Mouse (Mus musculus) liver, embryonic 18 days (tissue): Measurements from ENCODE around the gene Cmc2. TPM values are rescaled to one million over a fixed set of nuclear protein-coding genes. Genes with fewer than 3 reads are reported as not detected.

Experiments
- polyA plus RNA-seq: library from polyadenylated mRNA; depleted of rRNA; stranded (reverse); fragments of >200 nt; gene quantifications from 2 replicates; pipeline ENCODE4 v1.2.3, GENCODE M21; 2012; rRNA removed

The Cmc2 gene
- polyA plus RNA-seq: 12.1 and 13.4 TPM in 2 replicates

DNA sequence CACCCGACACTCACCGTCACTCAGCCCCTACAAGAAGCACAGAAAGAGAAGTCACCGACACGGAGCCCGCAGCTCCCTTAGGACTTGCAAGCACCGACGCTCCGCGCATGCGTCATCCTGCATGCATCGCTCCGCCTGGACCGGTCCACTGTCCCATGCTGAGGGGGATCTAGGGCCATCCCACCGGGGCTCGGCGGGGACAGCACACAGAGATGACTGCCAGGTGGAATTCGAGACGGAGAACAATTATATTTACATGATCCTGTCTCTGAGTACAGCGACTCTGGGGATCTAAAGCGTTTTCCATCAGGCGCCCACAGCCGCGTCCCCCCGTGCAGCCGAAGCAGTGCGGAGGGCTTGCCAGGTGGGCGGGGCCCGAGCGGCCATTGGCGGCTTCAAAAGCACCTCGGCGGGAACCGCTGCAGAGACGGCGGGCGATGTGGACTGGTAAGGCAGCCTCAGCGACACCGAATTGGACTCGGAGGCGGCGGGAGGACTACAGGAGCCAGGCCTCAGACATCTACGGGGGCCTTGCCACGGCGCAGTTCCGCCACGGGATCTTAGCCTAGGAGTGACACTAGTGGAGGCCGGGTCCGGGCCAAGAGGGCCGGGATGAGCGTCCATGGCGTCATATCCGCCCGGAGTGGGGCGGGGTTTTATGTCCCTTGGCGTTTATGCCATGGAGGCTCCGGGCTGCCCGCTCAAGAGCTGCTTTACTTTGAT lies at the start of gene Cmc2, which contains the start of gene Cenpn:
Gene Cmc2 (minus strand): TSS at position 119 of the 723 bp plus-strand sequence.
Gene Cenpn (plus strand): TSS at position 394 of the 723 bp plus-strand sequence.

DNA sequence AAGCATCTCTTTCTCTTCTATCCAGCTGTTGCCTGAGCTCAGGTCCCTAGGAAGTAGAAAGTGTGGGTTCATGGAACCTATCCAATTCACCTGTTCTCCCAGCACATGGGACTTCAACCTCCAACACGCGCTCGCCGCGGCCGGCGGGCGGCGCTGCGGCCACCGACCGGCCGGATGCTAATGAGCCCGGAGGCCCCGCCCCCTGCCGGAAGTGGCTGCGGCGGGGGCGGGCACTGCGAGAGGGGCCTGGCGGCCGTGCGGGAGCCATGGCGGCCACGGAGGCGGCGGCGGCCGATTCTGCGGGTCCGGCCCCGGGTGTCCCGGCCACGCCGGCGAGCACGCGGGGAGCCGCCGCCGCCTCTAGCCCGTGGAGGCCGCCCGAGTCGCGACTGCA lies 21.9 kb upstream of the Cmc2 start, which contains the start of gene Atmin:
Gene Atmin (plus strand): TSS at position 233 of the 394 bp plus-strand sequence.

Other genes starting within 250 kb of the Cmc2 start
- gene Cdyl2, start 188.5 kb downstream of the Cmc2 start, polyA plus RNA-seq: 0.47 and 0.53 TPM in 2 replicates
- 10.3 and 10.7 TPM in 2 replicates for gene Cenpn, start 275 bp upstream of the Cmc2 start, polyA plus RNA-seq
- gene Atmin, start 21.9 kb upstream of the Cmc2 start, polyA plus RNA-seq: 2.6 and 2.7 TPM in 2 replicates
- gene 1700030J22Rik, start 57.5 kb upstream of the Cmc2 start, polyA plus RNA-seq: 0.17 and 0.19 TPM in 2 replicates
- gene Gcsh, start 72.1 kb upstream of the Cmc2 start, polyA plus RNA-seq: 71.8 and 73.1 TPM in 2 replicates
- under 0.01 and 0.01 TPM in 2 replicates for gene Pkd1l2, start 161.0 kb upstream of the Cmc2 start, polyA plus RNA-seq
- 5.8 and 6.5 TPM in 2 replicates for gene Bco1, start 174.4 kb upstream of the Cmc2 start, polyA plus RNA-seq
- gene Gan, start 236.7 kb upstream of the Cmc2 start, polyA plus RNA-seq: 1.0 and 1.1 TPM in 2 replicates